Comparison of ENCODE assay signal across 14 mouse cellular contexts in the genomic region with DNA sequence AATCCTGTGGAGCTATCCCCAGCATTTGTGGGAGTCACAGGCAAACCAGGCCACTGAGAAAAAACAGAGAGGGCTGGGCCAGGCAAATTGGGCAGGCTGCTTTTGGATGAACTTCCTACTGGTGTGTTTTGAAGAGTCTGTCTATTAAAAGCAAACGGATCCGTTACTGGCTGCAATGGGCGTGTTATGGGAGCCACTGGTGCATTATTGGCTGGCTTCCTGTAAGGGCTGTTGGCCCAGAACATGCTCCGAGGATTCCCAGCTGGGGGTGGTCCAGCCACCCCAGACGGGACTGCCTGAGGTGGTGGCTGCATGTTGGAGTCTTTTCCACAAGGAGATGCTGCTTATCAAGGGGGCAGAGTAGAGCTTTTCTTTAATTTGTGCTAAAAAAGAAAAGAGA.
"Had no signal": no experiment of that assay in that cellular context is flagged by ENCODE, and none has a peak within 500 bp of the region (broad histone marks: within the 10 kb centered on the region; RNA-seq: fewer than 3 reads in every experiment).

No protein-coding gene starts in this region.

- H3K4me3 ChIP-seq: limb, embryonic 15.5 days; liver, embryonic 12.5 days; midbrain, embryonic 10.5 days; neural tube, embryonic 12.5 days had no signal

- ATAC-seq: liver, embryonic 12.5 days had no signal

- H3K27me3 ChIP-seq: limb, embryonic 15.5 days; liver, embryonic 12.5 days; neural tube, embryonic 12.5 days had no signal

- H3K4me2 ChIP-seq: limb, embryonic 15.5 days; liver, embryonic 12.5 days; lung, embryonic 14.5 days; neural tube, embryonic 12.5 days had no signal

- H3K9me3 ChIP-seq: limb, embryonic 15.5 days; liver, embryonic 12.5 days; midbrain, embryonic 10.5 days; neural tube, embryonic 12.5 days had no signal

- H3K9ac ChIP-seq: limb, embryonic 15.5 days; liver, embryonic 12.5 days; lung, embryonic 14.5 days; neural tube, embryonic 12.5 days had no signal

- H3K27ac ChIP-seq: limb, embryonic 15.5 days; liver, embryonic 12.5 days; midbrain, embryonic 10.5 days; neural tube, embryonic 12.5 days had no signal

- DNase-seq: kidney, postnatal 36 days; layer of hippocampus, adult 9-11 months; layer of hippocampus, postnatal 36 days; lung, embryonic 14.5 days; lung, postnatal 10 days; lung, postnatal 4 days; midbrain, embryonic 14.5 days; spleen, adult 18-20 months; thymus, adult 18-20 months; thymus, postnatal 14 days had no signal
